Mouse (Mus musculus): ENCODE measurements at regions not wholly inside any gene's neighbourhood (a gene's known extent, or its start where the extent isn't known, plus 50 kb on each side); places are given as distances from the start of the nearest gene placed in this dataset.

GRCm38 (mm10) chr7:71524577-71525126, 173.4 kb upstream of the Gm10295 start:
- in situ Hi-C loops (cut with MboI; ENCODE audit: low pct_ligation_motif_present, low pct_unique_long_range_greater_than_20kb, low sequenced_read_pairs) (no loop called here), dilution Hi-C loops (cut with MboI; ENCODE audit: extremely low pct_ligation_motif_present, extremely low pct_unique_long_range_greater_than_20kb, low sequenced_read_pairs) (no loop called here)
- TF ChIP-seq MEF2A (IDR thresholded peaks at IDR 0.05; ENCODE audit: borderline replicate concordance, low read depth, low read length) (no peak), ETS1 (conservative IDR thresholded peaks at IDR 0.05; ENCODE audit: low read depth, low read length) (no peak), PAX5 (IDR thresholded peaks at IDR 0.05; ENCODE audit: low read length) (no peak), CTCF (conservative IDR thresholded peaks at IDR 0.05 in 1 of 2, IDR thresholded peaks at IDR 0.05 in 1 of 2; ENCODE audit: low read depth in 2 of 2, low read length in 2 of 2) (no peak), E2F4 (IDR thresholded peaks at IDR 0.05; ENCODE audit: insufficient replicate concordance, low read depth, low read length) (no peak), SIN3A (IDR thresholded peaks at IDR 0.05; ENCODE audit: low read length) (no peak), POLR2AphosphoS2 (IDR thresholded peaks at IDR 0.05; ENCODE audit: low read depth, low read length) (no peak), TCF12 (IDR thresholded peaks at IDR 0.05; ENCODE audit: low read depth, low read length) (no peak), RCOR1 (conservative IDR thresholded peaks at IDR 0.05; ENCODE audit: low read depth, low read length) (no peak), USF1 (IDR thresholded peaks at IDR 0.05; ENCODE audit: low read depth, low read length) (no peak), GABPA (IDR thresholded peaks at IDR 0.05; ENCODE audit: insufficient replicate concordance, low read depth, low read length) (no peak), USF2 (conservative IDR thresholded peaks at IDR 0.05; ENCODE audit: low read depth, low read length) (no peak), MAZ (IDR thresholded peaks at IDR 0.05; ENCODE audit: low read depth, low read length) (no peak), NRF1 (IDR thresholded peaks at IDR 0.05; ENCODE audit: low read depth, low read length) (no peak), ZMIZ1 (IDR thresholded peaks at IDR 0.05; ENCODE audit: low read depth, low read length) (no peak), UBTF (IDR thresholded peaks at IDR 0.05; ENCODE audit: low read depth, low read length) (no peak), JUN (IDR thresholded peaks at IDR 0.05; ENCODE audit: insufficient read depth, low read depth, low read length) (no peak)
- DNase-seq (ENCODE audit: extremely low read depth), result no peak
- Histone ChIP-seq H3K36me3 (replicated peaks in 1 of 2; ENCODE audit: control insufficient read depth in 1 of 2, insufficient read depth in 1 of 2, low read length in 1 of 2) (no peaks in the 10 kb centered on the region), H3K9ac (ENCODE audit: insufficient read depth, low read depth) (no peak overlapping the region), H3K27me3 (replicated peaks) (no peaks in the 10 kb centered on the region), H3K27ac (ENCODE audit: insufficient read depth, low read depth) (no peak overlapping the region), H3K4me3 (replicated peaks in 1 of 3; ENCODE audit: low read depth in 2 of 3, low read length in 2 of 3, poor library complexity in 1 of 3) (no peak overlapping the region), H3K4me1 (ENCODE audit: control insufficient read depth in 1 of 2, insufficient read depth in 2 of 2) (no peaks in the 10 kb centered on the region), H3K9me3 (replicated peaks; ENCODE audit: low read length) (peaks cover 25% of the 10 kb centered on the region), H3K4me2 (ENCODE audit: insufficient read depth, low read depth, poor library complexity, severe bottlenecking) (no peak overlapping the region), H3K79me2 (replicated peaks; ENCODE audit: control insufficient read depth, extremely low read depth, insufficient read depth, poor library complexity, severe bottlenecking) (no peaks in the 10 kb centered on the region)

- Histone ChIP-seq H3K27me3 (replicated peaks) (no peaks in the 10 kb centered on the region), H3K79me2 (replicated peaks; ENCODE audit: control insufficient read depth, extremely low read depth, insufficient read depth, poor library complexity, severe bottlenecking) (no peaks in the 10 kb centered on the region), H3K4me1 (ENCODE audit: control insufficient read depth in 1 of 2, insufficient read depth in 2 of 2) (no peaks in the 10 kb centered on the region), H3K36me3 (replicated peaks in 1 of 2; ENCODE audit: control insufficient read depth in 1 of 2, insufficient read depth in 1 of 2, low read length in 1 of 2) (no peaks in the 10 kb centered on the region), H3K4me2 (ENCODE audit: insufficient read depth, low read depth, poor library complexity, severe bottlenecking) (no peak overlapping the region), H3K4me3 (replicated peaks in 1 of 3; ENCODE audit: low read depth in 2 of 3, low read length in 2 of 3, poor library complexity in 1 of 3) (no peak overlapping the region), H3K27ac (ENCODE audit: insufficient read depth, low read depth) (no peak overlapping the region), H3K9ac (ENCODE audit: insufficient read depth, low read depth) (no peak overlapping the region), H3K9me3 (replicated peaks; ENCODE audit: low read length) (peaks cover 27% of the 10 kb centered on the region)
- no peak for DNase-seq (ENCODE audit: extremely low read depth)
- TF ChIP-seq SIN3A (IDR thresholded peaks at IDR 0.05; ENCODE audit: low read length) (no peak), CTCF (conservative IDR thresholded peaks at IDR 0.05 in 1 of 2, IDR thresholded peaks at IDR 0.05 in 1 of 2; ENCODE audit: low read depth in 2 of 2, low read length in 2 of 2) (no peak)
- in situ Hi-C loops (cut with MboI; ENCODE audit: low pct_ligation_motif_present, low pct_unique_long_range_greater_than_20kb, low sequenced_read_pairs), result no loop called here
- dilution Hi-C loops (cut with MboI; ENCODE audit: extremely low pct_ligation_motif_present, extremely low pct_unique_long_range_greater_than_20kb, low sequenced_read_pairs), result no loop called here
Observed at GRCm38 (mm10) chr7:71524119-71524518, 172.8 kb upstream of the Gm10295 start.

All from CH12.LX (cell line).